Mouse (Mus musculus) gastrocnemius, postnatal 14 days (tissue): Measurements from ENCODE around the gene Relb. TPM values are rescaled to one million over a fixed set of nuclear protein-coding genes. Genes with fewer than 3 reads are reported as not detected.

Experiments
- DNase-seq: peaks from one replicate; pipeline ENCODE4 v3.0.0; 2021; ENCODE audit warnings: mixed read lengths
- intact Hi-C: fragments of 180-260 bp; cut with DNase I; formaldehyde crosslinking; loops from one replicate; pipeline ENCODE4 v1.15.1; 2025; ENCODE audit warnings: low total_unique reads
- total RNA-seq, 2 experiments: library from RNA; stranded (reverse); gene quantifications; 2 replicates each; pipeline ENCODE4 v1.2.3; 2021

Gene Relb
- total RNA-seq, 2 experiments from 2014 or later: 4.9 to 7.3 TPM

- intact Hi-C loops: no loop called here
- peak; percentile 94 for DNase-seq
Measured at GRCm38 (mm10) chr7:19561765-19562642, 67.2 kb downstream of the Relb start.

- intact Hi-C loops: no loop called here
- no peak for DNase-seq
Measured at GRCm38 (mm10) chr7:19561431-19561764, 67.8 kb downstream of the Relb start.

- no peak for DNase-seq
- intact Hi-C loops: no loop called here
Measured at GRCm38 (mm10) chr7:19560491-19561260, 68.6 kb downstream of the Relb start.

- no peak for DNase-seq
- intact Hi-C loops: no loop called here
Measured at GRCm38 (mm10) chr7:19558965-19559364, 70.3 kb downstream of the Relb start.

GRCm38 (mm10) chr7:19557982-19558900 is 71.0 kb downstream of the Relb start:
- no peak for DNase-seq
- intact Hi-C loops: no loop called here

GRCm38 (mm10) chr7:19557086-19557485 is 72.2 kb downstream of the Relb start:
- intact Hi-C loops: no loop called here
- DNase-seq: no peak

Other genes with a start within 250 kb of the Relb start
- gene Ercc2, start 247.4 kb downstream of the Relb start, total RNA-seq: 1 to 10 TPM; 6.1 to 7.8 TPM
- under 1 TPM in 1 of 2 experiments, not detected in 1; 0.11 TPM for gene Klc3, start 225.3 kb downstream of the Relb start, total RNA-seq
- gene Ckm, start 224.7 kb downstream of the Relb start, total RNA-seq: over 10,000 TPM; 34,344 to 35,305 TPM
- 10 to 100 TPM; 12.6 to 14.1 TPM for gene Mark4, start 170.6 kb downstream of the Relb start, total RNA-seq
- gene Exoc3l2, start 166.1 kb downstream of the Relb start, total RNA-seq: under 1 TPM; 0.47 to 0.74 TPM
- 1 to 10 TPM; 1.7 to 2.1 TPM for gene Bloc1s3, start 121.1 kb downstream of the Relb start, total RNA-seq
- 10 to 100 TPM; 19.9 to 20.0 TPM for gene Trappc6a, start 121.0 kb downstream of the Relb start, total RNA-seq
- not detected for gene Nkpd1, start 111.6 kb downstream of the Relb start, total RNA-seq
- 10 to 100 TPM; 34.4 to 34.5 TPM for gene Ppp1r37, start 66.4 kb downstream of the Relb start, total RNA-seq
- under 1 TPM in 1 of 2 experiments, not detected in 1; 0.27 TPM for gene Zfp296, start 52.2 kb downstream of the Relb start, total RNA-seq
- gene Gemin7, start 51.8 kb downstream of the Relb start, total RNA-seq: 10 to 100 TPM; 50.0 to 55.1 TPM
- 10 to 100 TPM; 10.6 to 12.0 TPM for gene Clasrp, start 25.0 kb downstream of the Relb start, total RNA-seq
- gene Clptm1, start 35.6 kb upstream of the Relb start, total RNA-seq: 10 to 100 TPM; 39.8 to 47.7 TPM
- under 1 TPM; 0.41 to 0.44 TPM for gene Apoc2, start 48.5 kb upstream of the Relb start, total RNA-seq
- not detected for gene Gm44805, start 52.0 kb upstream of the Relb start, total RNA-seq
- not detected for gene Apoc4, start 52.0 kb upstream of the Relb start, total RNA-seq
- 1 to 10 TPM in 1 of 2 experiments, not detected in 1; 1.3 TPM for gene Apoc1, start 63.2 kb upstream of the Relb start, total RNA-seq
- 10 to 100 TPM; 56.6 to 84.2 TPM for gene Apoe, start 69.8 kb upstream of the Relb start, total RNA-seq
- gene Tomm40, start 86.0 kb upstream of the Relb start, total RNA-seq: 10 to 100 TPM; 52.9 to 55.7 TPM
- gene Nectin2, start 121.0 kb upstream of the Relb start, total RNA-seq: 10 to 100 TPM in 1 of 2 experiments, 1 to 10 TPM in 1; 9.8 to 12.9 TPM
- 10 to 100 TPM; 48.5 to 51.9 TPM for gene Bcam, start 141.6 kb upstream of the Relb start, total RNA-seq
- gene Cblc, start 167.4 kb upstream of the Relb start, total RNA-seq: not detected
- gene Bcl3, start 193.3 kb upstream of the Relb start, total RNA-seq: 1 to 10 TPM; 3.2 to 4.1 TPM
- gene Gm19345, start 222.6 kb upstream of the Relb start, total RNA-seq: not detected
- gene Ceacam16, start 231.9 kb upstream of the Relb start, total RNA-seq: under 1 TPM in 1 of 2 experiments, not detected in 1; 0.12 TPM